Mouse (Mus musculus) kidney, postnatal 36 days (tissue): ENCODE measurements around the gene Stat5b.

Experiments
- DNase-seq, 2 experiments: peaks; one replicate each; pipeline ENCODE4 v3.0.0; 2021 to 2022; ENCODE audit warnings: mixed read lengths in 2 of 2

Gene Stat5b

DNA sequence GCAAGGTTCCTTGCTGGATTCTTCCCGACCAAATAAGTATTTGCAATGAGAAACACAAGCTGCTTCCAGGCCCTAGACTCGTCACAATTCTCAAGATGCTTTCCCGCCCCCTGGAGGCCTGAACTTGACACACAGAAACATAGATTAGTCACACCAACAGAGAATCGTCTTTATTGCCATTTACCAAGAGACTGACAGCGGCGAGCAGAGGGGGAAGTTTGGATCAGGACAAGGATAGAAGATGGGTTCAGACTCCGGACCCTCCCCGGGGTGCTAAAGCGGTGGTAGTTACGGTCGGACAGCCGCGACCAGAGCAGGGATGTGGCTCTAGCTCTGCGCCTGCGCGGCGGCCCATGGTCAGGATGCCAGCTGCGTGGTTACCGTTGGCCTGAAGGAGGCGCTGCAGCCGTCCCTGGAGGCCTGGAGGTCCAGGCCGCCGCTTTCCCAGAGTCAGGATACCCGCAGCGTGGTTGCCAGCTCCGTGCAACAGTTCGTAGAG is 88.9 kb downstream of the Stat5b start:
- peak; percentile 80 to 91 for DNase-seq

GRCm38 (mm10) chr11:100759611-100760233 is 90.8 kb downstream of the Stat5b start, which contains the start of gene Kcnh4:
Gene Kcnh4, minus strand, starts transcription at chr11:100759942.
- DNase-seq: peak; percentile 32 to 68

DNA sequence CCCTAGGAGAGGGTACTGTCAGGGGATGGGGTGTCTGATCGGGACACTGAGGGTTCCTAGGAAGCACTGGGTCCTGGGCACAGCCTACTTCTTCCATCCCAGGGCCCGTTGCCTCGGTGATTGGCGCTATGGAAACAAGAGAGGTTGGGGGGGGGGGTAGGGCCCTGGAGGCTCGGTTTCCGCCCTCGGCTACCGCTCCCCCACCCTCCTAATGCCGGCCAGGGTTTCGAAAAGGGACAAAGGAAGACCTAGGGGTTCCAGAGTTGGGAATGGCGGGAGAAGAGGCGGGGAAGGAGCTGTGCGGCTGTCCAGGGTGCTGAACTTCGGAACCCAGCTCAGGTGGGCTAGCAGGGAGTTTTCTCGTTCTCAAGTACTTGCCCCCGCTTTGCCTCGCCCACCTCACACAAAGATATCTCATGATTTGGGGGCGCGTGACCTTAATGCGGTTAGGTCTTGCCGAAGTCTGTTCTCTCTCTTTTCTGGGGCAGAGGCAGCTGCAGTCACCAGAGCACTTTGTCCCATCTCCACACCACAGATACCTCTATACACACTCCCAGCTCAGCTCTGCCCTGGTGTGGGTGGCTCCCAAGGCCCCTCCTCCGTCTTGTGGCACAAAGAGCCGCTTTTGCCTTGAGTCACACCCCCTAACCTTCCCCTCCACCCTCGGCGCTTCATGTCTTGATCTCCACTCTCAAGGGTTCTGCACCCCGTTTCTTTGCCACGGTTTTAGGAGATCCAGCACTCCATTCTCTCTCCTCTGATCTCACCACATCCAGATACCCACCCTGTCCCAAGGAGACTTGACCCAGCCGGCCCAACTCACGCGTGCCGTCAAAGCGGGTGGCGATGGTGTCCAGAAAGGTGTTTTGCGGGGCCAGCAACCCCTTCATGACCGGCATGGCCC is 91.6 kb downstream of the Stat5b start:
- peak; percentile 35 to 80 for DNase-seq

GRCm38 (mm10) chr11:100757566-100757965 is 93.0 kb downstream of the Stat5b start:
- DNase-seq: no peak

DNA sequence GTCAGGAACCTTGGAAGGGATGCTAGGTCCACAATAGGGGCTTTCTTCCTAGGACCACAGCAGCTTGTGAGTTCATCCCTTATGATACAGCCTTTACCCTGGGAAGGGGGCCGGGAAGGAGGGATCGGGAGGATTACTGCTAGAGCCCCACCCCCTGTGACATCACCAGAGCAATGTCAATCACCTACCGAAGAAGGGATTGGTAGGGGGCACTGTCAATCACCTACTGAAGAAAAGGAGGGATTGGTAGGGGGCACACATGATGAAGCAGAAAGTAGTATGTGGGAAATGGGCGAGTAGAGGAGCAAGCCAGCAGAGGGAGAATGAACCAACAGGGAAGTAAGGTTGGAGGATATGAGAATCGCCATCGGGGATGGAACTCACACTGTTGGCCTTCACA is 94.0 kb downstream of the Stat5b start:
- DNase-seq: no peak

- no peak for DNase-seq
Measured at GRCm38 (mm10) chr11:100754693-100755057, 95.8 kb downstream of the Stat5b start.

GRCm38 (mm10) chr11:100754021-100754692 is 96.4 kb downstream of the Stat5b start:
- no peak for DNase-seq

GRCm38 (mm10) chr11:100752294-100752693 is 98.2 kb downstream of the Stat5b start:
- DNase-seq: peak; percentile 30 to 46

GRCm38 (mm10) chr11:100750127-100750526 is 100.4 kb downstream of the Stat5b start:
- no peak for DNase-seq

DNA sequence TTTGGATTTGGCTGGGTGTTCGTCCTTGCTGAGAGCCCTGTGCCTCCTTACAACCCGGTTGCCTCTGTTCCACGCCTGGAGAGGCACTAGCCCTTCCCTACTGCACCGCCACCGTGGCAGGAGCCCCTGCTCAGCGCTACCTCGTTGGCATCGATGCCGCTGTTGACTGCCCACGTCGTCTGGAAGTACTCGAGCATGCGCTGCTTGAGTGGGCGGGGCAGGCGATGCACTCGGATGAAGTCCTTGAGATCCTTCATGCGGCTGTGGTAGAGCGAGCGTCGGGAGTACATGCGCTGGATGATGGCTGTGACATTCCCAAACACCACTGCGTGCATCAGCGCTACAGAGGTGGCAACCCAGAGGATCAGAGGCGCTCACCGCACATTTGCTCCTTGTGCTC is 101.1 kb downstream of the Stat5b start:
- DNase-seq: no peak

- DNase-seq: no peak
Measured at GRCm38 (mm10) chr11:100748620-100749019, 101.9 kb downstream of the Stat5b start.

DNA sequence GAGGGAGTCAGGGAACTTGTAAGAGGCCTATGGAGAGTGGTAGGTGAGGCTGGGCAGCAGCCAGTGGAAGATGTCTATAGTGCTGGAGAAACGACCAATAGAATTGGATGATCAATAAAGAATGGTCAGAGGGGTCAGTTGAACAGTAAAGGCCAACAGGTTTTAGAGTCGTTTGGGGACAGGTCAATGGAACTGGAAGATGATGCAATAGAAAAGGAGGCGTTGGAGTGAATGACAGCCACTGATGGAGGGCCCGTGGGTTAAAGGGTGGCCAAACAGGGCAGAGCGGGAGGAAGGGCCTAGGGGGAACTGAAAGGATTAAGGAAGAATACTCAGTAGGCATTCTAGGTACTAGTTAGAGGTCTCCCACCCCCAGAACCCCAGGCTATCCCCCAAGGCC is 103.4 kb downstream of the Stat5b start:
- DNase-seq: no peak

DNA sequence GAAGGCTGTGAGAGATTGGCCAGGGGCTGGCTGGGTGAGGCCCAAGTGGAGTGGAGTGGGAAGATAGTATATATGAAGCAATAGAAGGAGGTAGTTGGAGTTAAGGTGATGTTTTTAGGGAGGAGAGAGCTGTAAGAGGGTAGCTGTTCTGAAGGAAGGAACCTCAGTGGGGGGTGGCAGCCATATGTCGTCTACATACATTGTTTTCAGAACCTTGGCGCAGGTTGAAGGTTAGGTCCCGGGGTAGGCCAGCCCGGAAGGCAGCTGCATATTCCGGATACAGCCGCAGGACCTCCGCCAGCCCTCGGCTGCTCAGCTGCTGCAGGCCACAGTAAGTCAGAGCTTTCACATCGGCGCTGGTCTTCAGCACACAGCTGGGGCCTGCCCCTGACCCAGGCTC is 104.0 kb downstream of the Stat5b start:
- DNase-seq: no peak

GRCm38 (mm10) chr11:100745085-100745484 is 105.4 kb downstream of the Stat5b start:
- DNase-seq: peak in 1 of 2 experiments; percentile 67

GRCm38 (mm10) chr11:100741348-100741747 is 109.2 kb downstream of the Stat5b start:
- peak; percentile 86 to 87 for DNase-seq

GRCm38 (mm10) chr11:100738749-100739148 is 111.8 kb downstream of the Stat5b start:
- no peak for DNase-seq

GRCm38 (mm10) chr11:100738066-100738604 is 112.4 kb downstream of the Stat5b start, which contains the start of gene Rab5c:
Gene Rab5c, minus strand, starts transcription at chr11:100738215.
- DNase-seq: peak; percentile 98 to 100

GRCm38 (mm10) chr11:100737105-100737733 is 113.3 kb downstream of the Stat5b start:
- peak in 1 of 2 experiments; percentile 36 for DNase-seq

DNA sequence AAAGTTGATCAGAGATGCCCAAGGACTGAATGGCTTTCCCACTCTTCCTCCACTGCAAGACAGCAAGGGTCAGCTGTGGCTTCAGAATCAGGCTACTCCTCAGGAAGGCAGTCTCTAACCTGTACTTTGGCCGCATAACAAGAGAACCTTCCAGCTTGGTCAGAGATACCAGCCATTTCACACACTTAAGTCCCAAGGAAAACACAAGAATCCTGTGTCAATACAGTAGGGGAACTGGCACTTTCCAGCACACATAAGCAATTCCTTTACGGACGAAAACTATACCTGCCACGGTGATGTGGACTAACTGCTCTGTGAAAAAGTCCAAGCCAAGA is 113.8 kb downstream of the Stat5b start:
- peak in 1 of 2 experiments; percentile 42 for DNase-seq

- peak in 1 of 2 experiments; percentile 53 for DNase-seq
Measured at GRCm38 (mm10) chr11:100735954-100736745, 114.4 kb downstream of the Stat5b start.

- DNase-seq: no peak
Measured at GRCm38 (mm10) chr11:100735134-100735865, 115.2 kb downstream of the Stat5b start.
